Mouse (Mus musculus): ENCODE results near the gene 1700011L22Rik.

Gene 1700011L22Rik

GRCm38 (mm10) chr8:79229266-79229888 lies 19.0 kb downstream of the 1700011L22Rik start:
- no peak for DNase-seq

- no peak for DNase-seq
Measured at GRCm38 (mm10) chr8:79227916-79228315, 20.5 kb downstream of the 1700011L22Rik start.

GRCm38 (mm10) chr8:79227194-79227593 lies 21.2 kb downstream of the 1700011L22Rik start:
- no peak for DNase-seq

- no peak for DNase-seq
Measured at GRCm38 (mm10) chr8:79226046-79226445, 22.3 kb downstream of the 1700011L22Rik start.

GRCm38 (mm10) chr8:79225586-79225985 lies 22.8 kb downstream of the 1700011L22Rik start:
- DNase-seq, result no peak

GRCm38 (mm10) chr8:79224363-79224762 lies 24.0 kb downstream of the 1700011L22Rik start:
- DNase-seq, result no peak

- DNase-seq, result no peak
Measured at GRCm38 (mm10) chr8:79222752-79223141, 25.6 kb downstream of the 1700011L22Rik start.

GRCm38 (mm10) chr8:79222106-79222751 lies 26.1 kb downstream of the 1700011L22Rik start:
- DNase-seq, result peak; percentile 59

GRCm38 (mm10) chr8:79211630-79212029 lies 36.7 kb downstream of the 1700011L22Rik start:
- no peak for DNase-seq

- peak; percentile 59 for DNase-seq
Measured at GRCm38 (mm10) chr8:79209641-79210358, 38.6 kb downstream of the 1700011L22Rik start.

- DNase-seq, result peak; percentile 59
Measured at GRCm38 (mm10) chr8:79208691-79209640, 39.4 kb downstream of the 1700011L22Rik start.

- no peak for DNase-seq
Measured at GRCm38 (mm10) chr8:79208181-79208580, 40.2 kb downstream of the 1700011L22Rik start.

GRCm38 (mm10) chr8:79206895-79207294 lies 41.5 kb downstream of the 1700011L22Rik start:
- DNase-seq, result peak; percentile 85

GRCm38 (mm10) chr8:79201446-79202147 lies 46.8 kb downstream of the 1700011L22Rik start:
- peak; percentile 23 for DNase-seq

GRCm38 (mm10) chr8:79198675-79199074 lies 49.7 kb downstream of the 1700011L22Rik start:
- no peak for DNase-seq

GRCm38 (mm10) chr8:79196481-79196880 lies 51.9 kb downstream of the 1700011L22Rik start:
- DNase-seq, result no peak

- no peak for DNase-seq
Measured at GRCm38 (mm10) chr8:79190071-79190470, 58.3 kb downstream of the 1700011L22Rik start.

- no peak for DNase-seq
Measured at GRCm38 (mm10) chr8:79185488-79185887, 62.9 kb downstream of the 1700011L22Rik start.

GRCm38 (mm10) chr8:79179678-79180077 lies 68.7 kb downstream of the 1700011L22Rik start:
- DNase-seq, result no peak

- DNase-seq, result no peak
Measured at GRCm38 (mm10) chr8:79175991-79176390, 72.4 kb downstream of the 1700011L22Rik start.

- no peak for DNase-seq
Measured at GRCm38 (mm10) chr8:79173606-79174005, 74.8 kb downstream of the 1700011L22Rik start.

GRCm38 (mm10) chr8:79165276-79165675 lies 83.1 kb downstream of the 1700011L22Rik start:
- DNase-seq, result no peak

All from cerebellum, adult 8-10 months (tissue).